Mouse (Mus musculus) embryonic facial prominence, embryonic 11.5 days (tissue): ENCODE measurements around the gene Ccng2. TPM values are rescaled to one million over a fixed set of nuclear protein-coding genes. Genes with fewer than 3 reads are reported as not detected.

Experiments used
- ATAC-seq: fragments of 200-750 bp; cut with Nextera tagmentation; replicated peaks from 2 replicates; pipeline ENCODE4 v1.8.0; 2017; ENCODE audit warnings: low read depth; ENCODE audit not compliant: insufficient number of reproducible peaks, low FRiP score, low TSS enrichment
- DNase-seq: peaks from one replicate; pipeline ENCODE4 v3.0.0-alpha.2; 2015; ENCODE audit warnings: low spot score
- H3K27ac ChIP-seq: fragments of 300-500 bp; sonication (generic); replicated peaks from 2 replicates; pipeline ENCODE4 v1.5.1; 2014; ENCODE audit warnings: mild to moderate bottlenecking, low read depth, low read length, control low read depth
- H3K27me3 ChIP-seq: fragments of 300-500 bp; sonication (generic); 2 replicates; pipeline ENCODE4 v1.6.1; 2014; ENCODE audit warnings: mild to moderate bottlenecking, low read length, moderate library complexity, mixed read lengths; ENCODE audit not compliant: control insufficient read depth, insufficient read depth
- H3K36me3 ChIP-seq: fragments of 300-500 bp; sonication (generic); replicated peaks from 2 replicates; pipeline ENCODE4 v1.6.1; 2014; ENCODE audit warnings: low read depth, mild to moderate bottlenecking, low read length, moderate library complexity, mixed read lengths; ENCODE audit not compliant: control insufficient read depth, insufficient read depth
- H3K4me1 ChIP-seq: fragments of 300-500 bp; sonication (generic); 2 replicates; pipeline ENCODE4 v1.6.1; 2014; ENCODE audit warnings: low read length, mixed read lengths; ENCODE audit not compliant: control insufficient read depth, insufficient read depth
- H3K4me2 ChIP-seq: fragments of 300-500 bp; sonication (generic); 2 replicates; pipeline ENCODE4 v1.6.1; 2014; ENCODE audit warnings: low read depth, mild to moderate bottlenecking, control low read depth, low read length, moderate library complexity
- H3K4me3 ChIP-seq: fragments of 300-500 bp; sonication (generic); 2 replicates; pipeline ENCODE4 v1.5.1; 2014; ENCODE audit warnings: low read depth, low read length, control low read depth
- H3K9ac ChIP-seq: fragments of 300-500 bp; sonication (generic); replicated peaks from 2 replicates; pipeline ENCODE4 v1.6.1; 2014; ENCODE audit warnings: mild to moderate bottlenecking, control low read depth, low read length
- H3K9me3 ChIP-seq: fragments of 300-500 bp; sonication (generic); replicated peaks from 2 replicates; pipeline ENCODE4 v1.6.1; 2016; ENCODE audit warnings: mild to moderate bottlenecking, low read length, inconsistent platforms, mixed read lengths; ENCODE audit not compliant: control insufficient read depth
- WGBS: fragments of 180-500 bp; shearing (Covaris S2); extraction: QIAGEN DNeasy Blood & Tissue Kit; methylation state at CpG from one replicate; pipeline ENCODE4 v1.1.7; 2014; 5-methylcytosine and 5-hydroxymethylcytosine counted together
- polyA plus RNA-seq: library from polyadenylated mRNA; unstranded; fragments of >200 nt; fragmentation: Nextera tagmentation; extraction: Ambion mirVana; gene quantifications from 2 replicates; pipeline ENCODE4 v1.2.1, GENCODE M21; 2014

Ccng2 gene
- polyA plus RNA-seq, 1 experiment from 2014 or later, result 102 TPM

GRCm38 (mm10) chr5:93265164-93265800 is 1.8 kb upstream of the Ccng2 start:
- Histone ChIP-seq H3K9ac (no peak overlapping the region), H3K36me3 (no peaks in the 10 kb centered on the region), H3K4me3 (no peak overlapping the region), H3K9me3 (no peaks in the 10 kb centered on the region), H3K4me2 (no peak overlapping the region), H3K27ac (no peak overlapping the region), H3K27me3 (no peaks in the 10 kb centered on the region), H3K4me1 (no peaks in the 10 kb centered on the region)
- ATAC-seq (no peak), DNase-seq (no peak)
- 82% methylated on average over 7 of the region's 7 CpGs for WGBS

GRCm38 (mm10) chr5:93265801-93266580 is 1.1 kb upstream of the Ccng2 start:
- 71% methylated on average over 13 of the region's 13 CpGs for WGBS

DNA sequence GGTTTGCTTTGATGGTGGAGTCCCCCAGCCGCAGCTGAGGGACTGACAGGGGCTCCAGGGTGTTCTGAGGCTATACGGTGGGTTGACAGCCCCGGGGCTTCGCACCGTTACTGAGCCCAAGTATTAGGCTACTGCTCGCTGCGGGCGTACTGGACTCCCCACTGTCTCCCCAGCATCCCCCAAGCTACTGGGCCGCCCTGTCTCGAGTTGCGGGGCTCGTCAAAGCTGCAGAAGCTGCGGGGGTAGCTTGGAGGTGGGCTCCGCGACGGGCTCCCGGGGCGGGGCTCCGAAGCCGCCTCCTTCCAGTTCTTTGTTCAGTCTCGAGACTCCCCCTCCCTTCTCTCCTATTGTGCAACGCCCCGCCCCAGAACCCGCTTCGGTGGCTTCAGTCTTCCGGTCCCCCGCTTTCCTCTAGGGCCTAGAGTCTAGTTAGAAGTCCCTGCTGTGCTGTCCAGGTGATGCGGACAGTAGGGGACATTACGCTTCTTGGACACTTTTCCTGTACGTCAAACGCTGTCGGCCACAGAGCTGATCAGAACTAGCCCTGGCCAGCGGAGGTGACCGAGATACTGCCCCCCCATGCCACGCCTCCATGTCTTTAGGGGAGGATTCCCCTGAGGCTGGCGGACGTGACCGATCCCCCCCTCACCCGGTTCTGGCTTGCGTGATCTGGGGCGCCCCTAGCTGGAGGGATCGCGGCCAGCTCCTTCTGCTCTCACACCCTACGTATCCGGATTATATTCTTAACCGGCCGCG is 972 bp downstream of the Ccng2 start:
- under 1% methylated on average over 47 of the region's 48 CpGs for WGBS
- H3K27me3 ChIP-seq, result no peaks in the 10 kb centered on the region
- no peaks in the 10 kb centered on the region for H3K4me1 ChIP-seq

More at GRCm38 (mm10) chr5:93265801-93266580, 1.1 kb upstream of the Ccng2 start:
- no peak overlapping the region for H3K27ac ChIP-seq
- ATAC-seq (no peak), DNase-seq (no peak)
- H3K4me2 ChIP-seq, result no peak overlapping the region; the same call in 1 of the 2 replicates
- H3K36me3 ChIP-seq, result no peaks in the 10 kb centered on the region
- no peak overlapping the region; the same call in 1 of the 2 replicates for H3K9ac ChIP-seq
- no peaks in the 10 kb centered on the region for H3K27me3 ChIP-seq
- H3K9me3 ChIP-seq, result no peaks in the 10 kb centered on the region
- H3K4me1 ChIP-seq, result no peaks in the 10 kb centered on the region
- H3K4me3 ChIP-seq, result peak overlapping the region; percentile 88; the same call in 1 of the 2 replicates

DNA sequence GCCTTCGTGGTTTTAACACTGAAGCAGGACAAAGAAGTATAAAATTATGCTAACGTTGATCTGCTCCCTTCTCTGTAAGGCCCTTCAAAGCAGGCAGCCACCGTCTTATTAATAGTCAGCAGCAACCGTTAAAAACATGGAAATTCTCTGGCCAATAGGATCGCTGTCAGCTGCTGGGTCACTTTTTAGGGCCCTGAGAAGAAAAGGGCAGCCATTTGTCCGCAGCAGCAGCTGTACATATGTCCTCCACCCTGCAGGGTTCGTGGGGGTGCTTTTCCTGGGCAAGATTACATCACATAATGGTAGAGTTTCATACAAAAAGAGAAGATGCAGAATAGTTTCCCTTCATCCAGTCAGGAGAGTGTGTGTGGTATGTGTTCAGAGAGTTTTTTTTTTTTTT is 3.0 kb downstream of the Ccng2 start:
- ATAC-seq (no peak), DNase-seq (no peak)
- no peak overlapping the region for H3K4me2 ChIP-seq
- no peaks in the 10 kb centered on the region for H3K9me3 ChIP-seq
- 80% methylated on average over 7 of the region's 7 CpGs for WGBS
- H3K9ac ChIP-seq, result no peak overlapping the region
- H3K4me1 ChIP-seq, result no peaks in the 10 kb centered on the region
- no peak overlapping the region for H3K4me3 ChIP-seq
- H3K27me3 ChIP-seq, result no peaks in the 10 kb centered on the region
- H3K36me3 ChIP-seq, result peaks cover 4% of the 10 kb centered on the region; the same call in 1 of the 2 replicates
- no peak overlapping the region for H3K27ac ChIP-seq

More for the DNA sequence above, 972 bp downstream of the Ccng2 start:
- Histone ChIP-seq H3K27ac (peak overlapping the region; percentile 90), H3K9me3 (no peaks in the 10 kb centered on the region), H3K4me2 (peak overlapping the region; percentile 53), H3K9ac (peak overlapping the region; percentile 96), H3K36me3 (peaks cover under 1% of the 10 kb centered on the region; the same call in 1 of the 2 replicates), H3K4me3 (peak overlapping the region; percentile 88)
- DNase-seq, result peak; percentile 92
- ATAC-seq, result peak; percentile 64

DNA sequence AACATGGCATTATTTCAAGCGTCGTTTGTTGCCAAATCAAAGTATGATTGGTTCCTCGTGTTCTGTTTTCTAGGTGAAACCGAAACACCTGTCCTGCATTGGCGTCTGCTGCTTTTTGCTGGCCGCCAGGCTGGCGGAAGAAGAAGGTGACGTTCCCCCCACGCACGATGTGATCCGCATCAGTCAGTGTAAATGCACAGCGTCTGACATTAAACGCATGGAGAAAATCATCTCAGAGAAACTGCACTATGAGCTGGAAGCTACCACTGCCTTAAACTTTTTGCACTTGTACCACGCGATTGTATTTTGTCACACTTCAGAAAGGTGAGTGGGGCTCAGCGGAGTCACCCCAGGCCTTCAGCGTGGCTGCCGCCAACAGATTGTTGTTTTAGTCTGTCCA is 3.7 kb downstream of the Ccng2 start:
- 96% methylated on average over 18 of the region's 18 CpGs for WGBS
- no peak overlapping the region for H3K4me2 ChIP-seq
- H3K9ac ChIP-seq, result no peak overlapping the region
- no peak for DNase-seq
- peaks cover 4% of the 10 kb centered on the region; the same call in 1 of the 2 replicates for H3K36me3 ChIP-seq
- no peak overlapping the region for H3K4me3 ChIP-seq
- no peaks in the 10 kb centered on the region for H3K27me3 ChIP-seq
- H3K4me1 ChIP-seq, result no peaks in the 10 kb centered on the region
- ATAC-seq, result no peak
- H3K27ac ChIP-seq, result no peak overlapping the region
- H3K9me3 ChIP-seq, result no peaks in the 10 kb centered on the region

- H3K4me1 ChIP-seq, result no peaks in the 10 kb centered on the region
- 80% methylated on average over 14 of the region's 14 CpGs for WGBS
- H3K27me3 ChIP-seq, result no peaks in the 10 kb centered on the region
- H3K36me3 ChIP-seq, result no peaks in the 10 kb centered on the region
- no peak overlapping the region for H3K4me3 ChIP-seq
- H3K9me3 ChIP-seq, result no peaks in the 10 kb centered on the region
- no peak overlapping the region for H3K27ac ChIP-seq
- peak; percentile 8 for DNase-seq
- H3K9ac ChIP-seq, result no peak overlapping the region
- no peak overlapping the region for H3K4me2 ChIP-seq
- ATAC-seq, result no peak
Observed at GRCm38 (mm10) chr5:93282446-93283107, 15.5 kb downstream of the Ccng2 start.

GRCm38 (mm10) chr5:93283109-93283508 is 16.1 kb downstream of the Ccng2 start:
- Histone ChIP-seq H3K36me3 (no peaks in the 10 kb centered on the region), H3K4me2 (no peak overlapping the region), H3K27me3 (no peaks in the 10 kb centered on the region), H3K27ac (no peak overlapping the region), H3K9me3 (no peaks in the 10 kb centered on the region), H3K9ac (no peak overlapping the region), H3K4me1 (no peaks in the 10 kb centered on the region), H3K4me3 (no peak overlapping the region)
- no peak for ATAC-seq
- DNase-seq, result no peak
- WGBS, result 74% methylated on average over 7 of the region's 7 CpGs
